Mouse (Mus musculus) MEL (cell line): ENCODE measurements at regions not wholly inside any gene's neighbourhood (a gene's known extent, or its start where the extent isn't known, plus 50 kb on each side); places are given as distances from the start of the nearest gene placed in this dataset.

Source experiments
- DNase-seq: peaks from one replicate; pipeline ENCODE4 v3.0.0; 2011; ENCODE audit warnings: low read depth, low spot score
- H3K27ac ChIP-seq: 2 replicates; pipeline ENCODE4 v1.5.1; 2012; ENCODE audit warnings: low read depth, mild to moderate bottlenecking, control low read depth, low read length, moderate library complexity; ENCODE audit not compliant: control insufficient read depth
- H3K27me3 ChIP-seq, 2 experiments: fragments of 150-350 bp in 1 of 2; sonication (generic) in 1 of 2; 2 replicates each; pipeline ENCODE4 v1.6.1; 2012; ENCODE audit warnings: low read length in 2 of 2, mild to moderate bottlenecking in 2 of 2, improper control_type of control experiment in 1 of 2, moderate library complexity in 1 of 2; ENCODE audit not compliant: insufficient read depth in 2 of 2, control insufficient read depth in 1 of 2
- H3K36me3 ChIP-seq, 2 experiments: 2 replicates each; pipeline ENCODE4 v1.6.1; 2012 to 2014; ENCODE audit warnings: low read length in 2 of 2, improper control_type of control experiment in 1 of 2, inconsistent platforms in 1 of 2, mild to moderate bottlenecking in 1 of 2; ENCODE audit not compliant: insufficient read depth in 2 of 2, control insufficient read depth in 1 of 2
- H3K4me1 ChIP-seq, 2 experiments: fragments of 150-350 bp in 1 of 2; sonication (generic) in 1 of 2; 2 replicates each; pipeline ENCODE4 v1.6.1; 2012; ENCODE audit warnings: low read length in 2 of 2, improper control_type of control experiment in 1 of 2, mild to moderate bottlenecking in 1 of 2; ENCODE audit not compliant: insufficient read depth in 2 of 2, control insufficient read depth in 1 of 2
- H3K4me3 ChIP-seq, 2 experiments: fragments of 150-350 bp in 1 of 2; sonication (generic) in 1 of 2; 2 replicates each; pipeline ENCODE4 v1.5.1; 2012; ENCODE audit warnings: low read depth in 2 of 2, low read length in 2 of 2, mild to moderate bottlenecking in 2 of 2, moderate library complexity in 2 of 2, control low read depth in 1 of 2, improper control_type of control experiment in 1 of 2; ENCODE audit not compliant: control insufficient read depth in 1 of 2, insufficient read depth in 1 of 2
- H3K79me2 ChIP-seq: 2 replicates; pipeline ENCODE4 v1.6.1; 2012; ENCODE audit warnings: mild to moderate bottlenecking, low read length, moderate library complexity; ENCODE audit not compliant: control insufficient read depth, poor library complexity, insufficient read depth
- H3K9ac ChIP-seq: 2 replicates; pipeline ENCODE4 v1.6.1; 2012; ENCODE audit warnings: low read depth, mild to moderate bottlenecking, control low read depth, low read length, moderate library complexity; ENCODE audit not compliant: control insufficient read depth, poor library complexity, severe bottlenecking
- H3K9me3 ChIP-seq: fragments of 150-350 bp; sonication (generic); replicated peaks from 2 replicates; pipeline ENCODE4 v1.6.1; 2012; ENCODE audit warnings: mild to moderate bottlenecking, low read length, improper control_type of control experiment, moderate library complexity; ENCODE audit not compliant: insufficient read depth
- BHLHE40 ChIP-seq: IDR thresholded peaks from 2 replicates; pipeline ENCODE4 v1.6.1; 2012; ENCODE audit warnings: low read depth, mild to moderate bottlenecking, inconsistent platforms, low read length, improper control_type of control experiment, borderline replicate concordance
- CHD1 ChIP-seq: IDR thresholded peaks from 2 replicates; pipeline ENCODE4 v1.6.1; 2012; ENCODE audit warnings: low read depth, mild to moderate bottlenecking, inconsistent platforms, low read length, improper control_type of control experiment
- CTCF ChIP-seq, 3 experiments: IDR thresholded peaks in 2 of 3; conservative IDR thresholded peaks in 1 of 3; 2 replicates each; pipeline ENCODE4 v1.5.1; 2011 to 2012; ENCODE audit warnings: low read length in 3 of 3, low read depth in 2 of 3, mild to moderate bottlenecking in 2 of 3, improper control_type of control experiment in 1 of 3, inconsistent platforms in 1 of 3, mixed read lengths in 1 of 3, moderate library complexity in 1 of 3; ENCODE audit not compliant: control insufficient read depth in 1 of 3, insufficient read depth in 1 of 3, poor library complexity in 1 of 3, severe bottlenecking in 1 of 3
- E2F4 ChIP-seq: IDR thresholded peaks from 2 replicates; pipeline ENCODE4 v1.6.1; 2011; ENCODE audit warnings: low read depth, low read length, improper control_type of control experiment, borderline replicate concordance
- GABPA ChIP-seq: IDR thresholded peaks from 2 replicates; pipeline ENCODE4 v1.6.1; 2012; ENCODE audit warnings: low read depth, mild to moderate bottlenecking, inconsistent platforms, low read length, improper control_type of control experiment, moderate library complexity
- HCFC1 ChIP-seq: IDR thresholded peaks from 2 replicates; pipeline ENCODE4 v1.6.1; 2012; ENCODE audit warnings: low read depth, mild to moderate bottlenecking, inconsistent platforms, low read length, improper control_type of control experiment, moderate library complexity
- JUND ChIP-seq: IDR thresholded peaks from 2 replicates; pipeline ENCODE4 v1.6.1; 2011; ENCODE audit warnings: low read depth, mild to moderate bottlenecking, improper control_type of control experiment, low read length
- KAT2A ChIP-seq: conservative IDR thresholded peaks from 2 replicates; pipeline ENCODE4 v1.6.1; 2012; ENCODE audit warnings: low read depth, low read length, improper control_type of control experiment, inconsistent platforms
- MAFK ChIP-seq: IDR thresholded peaks from 2 replicates; pipeline ENCODE4 v1.6.1; 2011; ENCODE audit warnings: low read depth, mild to moderate bottlenecking, low read length, improper control_type of control experiment, borderline replicate concordance
- MEF2A ChIP-seq: IDR thresholded peaks from 2 replicates; pipeline ENCODE4 v1.6.1; 2014; ENCODE audit warnings: low read depth, mild to moderate bottlenecking, inconsistent platforms, low read length, improper control_type of control experiment; ENCODE audit not compliant: poor library complexity, insufficient replicate concordance, severe bottlenecking; ENCODE audit errors: extremely low read depth
- MXI1 ChIP-seq: IDR thresholded peaks from 2 replicates; pipeline ENCODE4 v1.6.1; 2011; ENCODE audit warnings: mild to moderate bottlenecking, low read depth, low read length, improper control_type of control experiment
- RAD21 ChIP-seq: IDR thresholded peaks from 2 replicates; pipeline ENCODE4 v1.6.1; 2011; ENCODE audit warnings: mild to moderate bottlenecking, low read depth, low read length, improper control_type of control experiment
- RCOR1 ChIP-seq: IDR thresholded peaks from 2 replicates; pipeline ENCODE4 v1.6.1; 2012; ENCODE audit warnings: low read depth, mild to moderate bottlenecking, inconsistent platforms, low read length, improper control_type of control experiment
- TBP ChIP-seq: IDR thresholded peaks from 2 replicates; pipeline ENCODE4 v1.8.0; 2011; ENCODE audit warnings: low read depth, low read length, improper control_type of control experiment
- UBTF ChIP-seq: IDR thresholded peaks from 2 replicates; pipeline ENCODE4 v1.6.1; 2012; ENCODE audit warnings: low read depth, mild to moderate bottlenecking, inconsistent platforms, low read length, improper control_type of control experiment, moderate library complexity, borderline replicate concordance; ENCODE audit not compliant: insufficient read depth

- Histone ChIP-seq H3K9ac (no peak overlapping the region), H3K4me3 (no peak overlapping the region), H3K9me3 (no peaks in the 10 kb centered on the region), H3K79me2 (no peaks in the 10 kb centered on the region), H3K27me3 (no peaks in the 10 kb centered on the region), H3K36me3 (no peaks in the 10 kb centered on the region), H3K4me1 (no peaks in the 10 kb centered on the region)
- DNase-seq = no peak
- TF ChIP-seq E2F4 (no peak), JUND (no peak), HCFC1 (no peak), CTCF (IDR thresholded peaks at IDR 0.05 in 2 of 3, conservative IDR thresholded peaks at IDR 0.05 in 1 of 3; ENCODE audit: control insufficient read depth in 1 of 3, insufficient read depth in 1 of 3, low read depth in 2 of 3, low read length in 3 of 3, poor library complexity in 1 of 3, severe bottlenecking in 1 of 3) (no peak), TBP (no peak), RCOR1 (no peak), KAT2A (no peak)
- TF ChIP-seq, all 39 proteins: peak for 0
- no peak overlapping the region for H3K27ac ChIP-seq
Observed at GRCm38 (mm10) chr7:51742720-51743119, 119.1 kb upstream of the Gas2 start.

DNA sequence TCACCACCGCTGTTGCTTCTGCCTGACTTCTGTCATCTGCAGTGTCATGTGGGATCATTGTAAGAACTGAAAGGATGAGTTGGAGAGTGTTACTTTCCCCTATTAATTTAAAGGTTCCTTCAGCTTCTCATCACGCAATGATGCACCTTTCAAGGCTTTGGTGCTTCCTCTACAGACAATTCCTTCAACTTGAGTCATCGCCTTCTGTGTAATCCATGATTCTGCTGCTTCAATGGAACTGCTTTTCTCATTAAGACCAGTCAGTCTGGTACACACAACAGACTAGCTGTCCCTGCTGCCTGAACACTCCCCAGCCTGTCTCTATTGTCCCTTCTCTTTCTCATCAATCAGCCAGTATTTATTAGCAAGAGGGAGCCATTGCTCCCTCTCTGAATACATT, 116.2 kb upstream of the Gas2 start:
- no peak overlapping the region for H3K27ac ChIP-seq
- no peaks in the 10 kb centered on the region for H3K36me3 ChIP-seq
- no peaks in the 10 kb centered on the region for H3K4me1 ChIP-seq
- H3K79me2 ChIP-seq = no peaks in the 10 kb centered on the region
- no peak overlapping the region for H3K4me3 ChIP-seq
- TF ChIP-seq E2F4 (no peak), BHLHE40 (no peak), CHD1 (no peak), UBTF (no peak), MEF2A (no peak), RCOR1 (no peak), HCFC1 (no peak), RAD21 (no peak), MAFK (no peak)
- no peaks in the 10 kb centered on the region for H3K9me3 ChIP-seq
- H3K9ac ChIP-seq = no peak overlapping the region
- DNase-seq = no peak
- no peaks in the 10 kb centered on the region; a peak in 1 of 4 replicates for H3K27me3 ChIP-seq

DNA sequence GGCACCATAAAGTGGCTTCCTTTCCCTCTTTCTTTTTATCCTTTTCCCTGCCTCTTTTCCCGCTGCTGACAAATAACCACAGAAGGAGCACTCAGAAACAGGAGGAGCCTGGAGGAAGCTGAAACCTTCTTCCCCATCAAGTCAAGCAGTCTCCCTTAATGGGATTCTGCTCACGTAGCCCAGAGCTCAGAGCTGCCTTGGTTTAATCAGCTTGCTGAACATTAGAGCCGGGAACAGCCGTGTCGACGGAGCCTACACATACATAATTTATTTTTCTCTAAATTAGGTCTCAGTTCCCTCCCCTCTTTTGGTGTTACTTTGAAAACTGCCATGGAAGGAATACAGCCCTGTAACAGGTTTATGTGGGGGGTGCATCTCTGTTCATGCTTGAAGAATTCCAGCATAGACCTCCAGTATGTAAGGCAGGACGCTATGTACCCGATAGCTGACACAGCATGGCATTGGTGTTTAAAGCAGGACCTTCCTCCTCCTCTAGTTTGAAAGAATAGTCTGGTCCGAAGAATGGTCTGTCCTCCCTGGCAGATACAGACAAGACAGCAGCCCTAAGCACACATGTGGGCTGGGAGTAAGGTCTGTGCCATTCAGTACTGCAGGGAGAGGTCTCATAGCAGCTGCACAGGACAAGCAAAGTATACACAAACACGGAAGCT, 113.0 kb upstream of the Gas2 start:
- Histone ChIP-seq H3K4me3 (no peak overlapping the region), H3K27me3 (no peaks in the 10 kb centered on the region; a peak in 1 of 4 replicates), H3K9ac (no peak overlapping the region), H3K27ac (no peak overlapping the region), H3K9me3 (no peaks in the 10 kb centered on the region), H3K79me2 (no peaks in the 10 kb centered on the region), H3K36me3 (no peaks in the 10 kb centered on the region), H3K4me1 (no peaks in the 10 kb centered on the region)
- TF ChIP-seq MXI1 (no peak), GABPA (no peak), KAT2A (no peak)
- no peak for DNase-seq
